Mouse (Mus musculus) ES-E14 (cell line): Measurements from ENCODE around the gene Drc7. TPM values are rescaled to one million over a fixed set of nuclear protein-coding genes. Genes with fewer than 3 reads are reported as not detected.

ENCODE experiments used
- DNase-seq: peaks from one replicate; pipeline ENCODE4 v3.0.0-alpha.2; 2013; ENCODE audit warnings: low read depth, low spot score
- H3K27ac ChIP-seq: 2 replicates; pipeline ENCODE4 v1.5.1; 2012; ENCODE audit warnings: low read depth, mild to moderate bottlenecking, low read length, moderate library complexity, mixed read lengths; ENCODE audit not compliant: poor library complexity, insufficient read depth, severe bottlenecking
- H3K36me3 ChIP-seq: 2 replicates; pipeline ENCODE4 v1.6.1; 2012; ENCODE audit warnings: mild to moderate bottlenecking, low read length, moderate library complexity, mixed read lengths; ENCODE audit not compliant: control insufficient read depth, poor library complexity, insufficient read depth, severe bottlenecking
- H3K4me1 ChIP-seq, 2 experiments: fragments of 150-350 bp in 1 of 2; sonication (generic) in 1 of 2; 2 replicates each; pipeline ENCODE4 v1.6.1; 2012; ENCODE audit warnings: low read length in 2 of 2, mild to moderate bottlenecking in 1 of 2, mixed read lengths in 1 of 2; ENCODE audit not compliant: control insufficient read depth in 2 of 2, insufficient read depth in 2 of 2, poor library complexity in 1 of 2
- H3K4me3 ChIP-seq, 2 experiments: fragments of 150-350 bp in 1 of 2; sonication (generic) in 1 of 2; 2 replicates each; pipeline ENCODE4 v1.5.1; 2012; ENCODE audit warnings: low read length in 2 of 2, low read depth in 1 of 2, mild to moderate bottlenecking in 1 of 2, mixed read lengths in 1 of 2; ENCODE audit not compliant: insufficient read depth in 1 of 2, poor library complexity in 1 of 2, severe bottlenecking in 1 of 2
- H3K9ac ChIP-seq: 2 replicates; pipeline ENCODE4 v1.6.1; 2012; ENCODE audit warnings: low read depth, mild to moderate bottlenecking, low read length, mixed read lengths; ENCODE audit not compliant: poor library complexity, insufficient read depth, severe bottlenecking
- H3K9me3 ChIP-seq: fragments of 150-350 bp; sonication (generic); 2 replicates; pipeline ENCODE4 v1.6.1; 2012; ENCODE audit warnings: low read depth, mild to moderate bottlenecking, low read length; ENCODE audit not compliant: control insufficient read depth, insufficient read depth
- CHD2 ChIP-seq: IDR thresholded peaks from 2 replicates; pipeline ENCODE4 v1.6.1; 2014; ENCODE audit warnings: mild to moderate bottlenecking, low read depth, low read length, inconsistent platforms
- HCFC1 ChIP-seq: IDR thresholded peaks from 2 replicates; pipeline ENCODE4 v1.6.1; 2012; ENCODE audit warnings: low read length, inconsistent platforms, borderline replicate concordance; ENCODE audit not compliant: insufficient read depth
- MAFK ChIP-seq: IDR thresholded peaks from 2 replicates; pipeline ENCODE4 v1.6.1; 2014; ENCODE audit warnings: mild to moderate bottlenecking, low read depth, low read length, inconsistent platforms; ENCODE audit not compliant: insufficient read depth
- ZC3H11A ChIP-seq: IDR thresholded peaks from 2 replicates; pipeline ENCODE4 v1.6.1; 2012; ENCODE audit warnings: low read depth, mild to moderate bottlenecking, inconsistent platforms, low read length, borderline replicate concordance
- ZNF384 ChIP-seq: IDR thresholded peaks from 2 replicates; pipeline ENCODE4 v1.6.1; 2012; ENCODE audit warnings: low read depth, low read length, inconsistent platforms
- in situ Hi-C, 2 experiments: fragments of 600-800 bp; cut with MboI; formaldehyde crosslinking; loops; one replicate each; pipeline ENCODE4 v1.15.1; 2025; ENCODE audit warnings: low sequenced_read_pairs in 2 of 2, inconsistent platforms in 1 of 2; ENCODE audit not compliant: unreplicated experiment in 2 of 2
- total RNA-seq: library from RNA; depleted of rRNA; stranded (reverse); fragments of 300-350 nt; gene quantifications from 2 replicates; pipeline ENCODE4 v1.2.3, GENCODE M21; 2012; rRNA removed

Drc7 gene
- total RNA-seq = 0.94 and 1.1 TPM in 2 replicates

- H3K4me3 ChIP-seq = no peak within 1 kb of the TSS
- H3K4me1 ChIP-seq = 0 out of 4 replicates have a peak, but pooled peaks cover 0 to 2% of the 10 kb centered on the region in 2 experiments
- no peak for TF ChIP-seq ZC3H11A
- TF ChIP-seq CHD2 = no peak
- TF ChIP-seq MAFK = no peak
- no peak for TF ChIP-seq ZNF384
- peak; percentile 90 for TF ChIP-seq HCFC1
- in situ Hi-C loops = no loop called here
- H3K9me3 ChIP-seq = no peaks in the 10 kb centered on the region
- no peak within 1 kb of the TSS for H3K9ac ChIP-seq
- H3K27ac ChIP-seq = no peak within 1 kb of the TSS
- DNase-seq = peak; percentile 42
- H3K36me3 ChIP-seq = no peaks in the 10 kb centered on the region
These were observed at the start of gene Drc7 for GRCm38 (mm10) chr8:95054927-95055510. TSS of gene Drc7 (plus strand) at chr8:95055103.

- peaks cover 0 to 1% of the 10 kb centered on the region in 2 experiments; a peak in 1 of 4 replicates for H3K4me1 ChIP-seq
- in situ Hi-C loops = no loop called here
- H3K27ac ChIP-seq = no peak overlapping the region
- TF ChIP-seq MAFK = no peak
- TF ChIP-seq ZC3H11A = no peak
- TF ChIP-seq ZNF384 = no peak
- TF ChIP-seq HCFC1 = no peak
- TF ChIP-seq CHD2 = no peak
- H3K36me3 ChIP-seq = no peaks in the 10 kb centered on the region
- no peak overlapping the region for H3K4me3 ChIP-seq
- H3K9ac ChIP-seq = no peak overlapping the region
- H3K9me3 ChIP-seq = no peaks in the 10 kb centered on the region
- no peak for DNase-seq
These were observed 42.4 kb upstream of the Drc7 start for GRCm38 (mm10) chr8:95012442-95012919.

DNA sequence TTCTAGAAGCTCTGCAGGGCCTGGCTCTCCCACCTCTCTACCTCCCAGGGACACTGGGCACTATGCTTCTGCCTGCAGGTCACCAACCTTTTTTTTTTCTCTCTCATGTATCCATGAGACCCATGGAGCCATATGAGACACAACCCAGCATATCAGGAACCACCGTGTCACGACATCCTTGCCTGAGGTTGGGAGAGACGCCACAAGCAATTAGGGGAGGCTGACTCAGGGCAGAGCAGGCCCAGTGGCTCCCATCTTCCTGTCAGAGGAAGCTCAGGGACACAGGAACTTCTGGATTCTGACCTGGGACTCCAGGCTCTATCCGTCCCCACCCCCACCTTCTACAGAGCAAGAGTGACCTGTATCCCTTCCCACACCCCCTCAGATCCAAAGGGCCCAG, 39.0 kb upstream of the Drc7 start:
- no peak for DNase-seq
- Histone ChIP-seq H3K9ac (no peak overlapping the region), H3K4me3 (no peak overlapping the region), H3K36me3 (no peaks in the 10 kb centered on the region), H3K4me1 (peaks cover 0 to 2% of the 10 kb centered on the region in 2 experiments; a peak in 1 of 4 replicates), H3K9me3 (no peaks in the 10 kb centered on the region), H3K27ac (no peak overlapping the region)
- TF ChIP-seq CHD2 (no peak), ZNF384 (no peak), MAFK (no peak), HCFC1 (no peak), ZC3H11A (no peak)
- in situ Hi-C loops = no loop called here

DNA sequence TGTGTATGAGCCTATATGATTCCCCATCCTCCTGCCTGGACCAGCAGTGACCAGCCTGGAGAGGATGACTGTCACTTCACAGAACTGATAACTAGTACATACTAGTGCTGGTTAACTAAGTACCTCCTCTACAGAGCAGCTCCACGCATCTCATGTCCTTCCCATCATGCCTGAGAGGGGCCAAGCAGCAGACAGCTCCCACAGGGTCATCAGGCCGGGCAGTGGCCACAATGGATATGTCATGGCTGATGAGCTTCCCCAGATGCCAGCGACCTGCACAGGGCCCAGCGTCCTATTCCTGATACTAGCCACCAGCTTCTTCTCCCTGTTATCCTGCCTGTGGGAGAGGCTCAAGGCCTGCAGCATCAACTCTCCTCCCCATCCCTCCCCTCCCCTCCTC, 38.2 kb upstream of the Drc7 start:
- Histone ChIP-seq H3K4me3 (no peak overlapping the region), H3K36me3 (no peaks in the 10 kb centered on the region), H3K4me1 (peaks cover 0 to 2% of the 10 kb centered on the region in 2 experiments; a peak in 1 of 4 replicates), H3K27ac (no peak overlapping the region), H3K9me3 (no peaks in the 10 kb centered on the region), H3K9ac (no peak overlapping the region)
- in situ Hi-C loops = no loop called here
- DNase-seq = no peak
- TF ChIP-seq ZNF384 (no peak), MAFK (no peak), ZC3H11A (no peak), HCFC1 (no peak)

- in situ Hi-C loops = no loop called here
- Histone ChIP-seq H3K27ac (no peak within 1 kb of the TSS), H3K4me3 (no peak within 1 kb of the TSS), H3K4me1 (peaks cover 0 to 4% of the 10 kb centered on the region in 2 experiments; a peak in 1 of 4 replicates), H3K9ac (no peak within 1 kb of the TSS), H3K9me3 (no peaks in the 10 kb centered on the region), H3K36me3 (no peaks in the 10 kb centered on the region)
- no peak for TF ChIP-seq HCFC1
- no peak for TF ChIP-seq ZC3H11A
- TF ChIP-seq CHD2 = no peak
- no peak for TF ChIP-seq MAFK
- no peak for TF ChIP-seq ZNF384
- no peak for DNase-seq
These were observed 37.5 kb upstream of the Drc7 start, which contains the start of gene Adgrg3 for GRCm38 (mm10) chr8:95017451-95017850. TSS of gene Adgrg3 (plus strand) at chr8:95017692.
